Mouse (Mus musculus): ENCODE measurements around the gene Spns3. TPM values are rescaled to one million over a fixed set of nuclear protein-coding genes. Genes with fewer than 3 reads are reported as not detected.

Gene Spns3
- polyA plus RNA-seq, 1 experiment from 2014 or later = not detected

GRCm38 (mm10) chr11:72569671-72570318 lies 19.5 kb upstream of the Spns3 start:
- Histone ChIP-seq H3K4me3 (ENCODE audit: low read depth, low read length) (no peak overlapping the region), H3K27me3 (ENCODE audit: insufficient read depth, low read length) (0 out of 2 replicates have a peak, but pooled peaks cover 7% of the 10 kb centered on the region), H3K27ac (ENCODE audit: low read depth) (no peak overlapping the region), H3K9me3 (ENCODE audit: low read depth, low read length) (no peaks in the 10 kb centered on the region), H3K4me2 (no peak overlapping the region), H3K9ac (no peak overlapping the region), H3K36me3 (ENCODE audit: insufficient read depth) (no peaks in the 10 kb centered on the region), H3K4me1 (ENCODE audit: insufficient read depth) (no peaks in the 10 kb centered on the region)
- TF ChIP-seq CTCF (IDR thresholded peaks at IDR 0.05; ENCODE audit: low read depth) = no peak
- no peak for ATAC-seq (ENCODE audit: insufficient read depth)
- WGBS = 74% methylated on average over 11 of the region's 11 CpGs
- DNase-seq = no peak

- H3K9ac ChIP-seq = no peak overlapping the region
- no peak for ATAC-seq (ENCODE audit: insufficient read depth)
- no peaks in the 10 kb centered on the region for H3K4me1 ChIP-seq (ENCODE audit: insufficient read depth)
- no peak overlapping the region for H3K27ac ChIP-seq (ENCODE audit: low read depth)
- WGBS = 41% methylated on average over 8 of the region's 8 CpGs
- no peaks in the 10 kb centered on the region for H3K9me3 ChIP-seq (ENCODE audit: low read depth, low read length)
- no peak overlapping the region for H3K4me2 ChIP-seq
- TF ChIP-seq CTCF (IDR thresholded peaks at IDR 0.05; ENCODE audit: low read depth) = no peak
- H3K4me3 ChIP-seq (ENCODE audit: low read depth, low read length) = no peak overlapping the region
- no peaks in the 10 kb centered on the region for H3K36me3 ChIP-seq (ENCODE audit: insufficient read depth)
- 0 out of 2 replicates have a peak, but pooled peaks cover 7% of the 10 kb centered on the region for H3K27me3 ChIP-seq (ENCODE audit: insufficient read depth, low read length)
- DNase-seq = peak; percentile 52
Observed at GRCm38 (mm10) chr11:72569051-72569450, 18.7 kb upstream of the Spns3 start.

- Histone ChIP-seq H3K27me3 (ENCODE audit: insufficient read depth, low read length) (0 out of 2 replicates have a peak, but pooled peaks cover 7% of the 10 kb centered on the region), H3K9ac (no peak overlapping the region), H3K9me3 (ENCODE audit: low read depth, low read length) (no peaks in the 10 kb centered on the region), H3K36me3 (ENCODE audit: insufficient read depth) (no peaks in the 10 kb centered on the region), H3K4me2 (no peak overlapping the region), H3K4me3 (ENCODE audit: low read depth, low read length) (no peak overlapping the region), H3K27ac (ENCODE audit: low read depth) (no peak overlapping the region), H3K4me1 (ENCODE audit: insufficient read depth) (no peaks in the 10 kb centered on the region)
- DNase-seq = no peak
- ATAC-seq (ENCODE audit: insufficient read depth) = no peak
- no peak for TF ChIP-seq CTCF (IDR thresholded peaks at IDR 0.05; ENCODE audit: low read depth)
- 40% methylated on average over 10 of the region's 10 CpGs for WGBS
Observed at GRCm38 (mm10) chr11:72566816-72567338, 16.6 kb upstream of the Spns3 start.

GRCm38 (mm10) chr11:72566304-72566703 lies 16.0 kb upstream of the Spns3 start:
- Histone ChIP-seq H3K9ac (no peak overlapping the region), H3K4me3 (ENCODE audit: low read depth, low read length) (no peak overlapping the region), H3K4me1 (ENCODE audit: insufficient read depth) (no peaks in the 10 kb centered on the region), H3K27ac (ENCODE audit: low read depth) (no peak overlapping the region), H3K27me3 (ENCODE audit: insufficient read depth, low read length) (0 out of 2 replicates have a peak, but pooled peaks cover 5% of the 10 kb centered on the region), H3K4me2 (no peak overlapping the region), H3K36me3 (ENCODE audit: insufficient read depth) (no peaks in the 10 kb centered on the region), H3K9me3 (ENCODE audit: low read depth, low read length) (no peaks in the 10 kb centered on the region)
- TF ChIP-seq CTCF (IDR thresholded peaks at IDR 0.05; ENCODE audit: low read depth) = no peak
- no peak for DNase-seq
- ATAC-seq (ENCODE audit: insufficient read depth) = no peak
- 65% methylated on average over 7 of the region's 7 CpGs for WGBS

GRCm38 (mm10) chr11:72564232-72564807 lies 14.0 kb upstream of the Spns3 start:
- WGBS = 19% methylated on average over 6 of the region's 6 CpGs
- no peaks in the 10 kb centered on the region for H3K4me1 ChIP-seq (ENCODE audit: insufficient read depth)
- H3K9ac ChIP-seq = no peak overlapping the region
- TF ChIP-seq CTCF (IDR thresholded peaks at IDR 0.05; ENCODE audit: low read depth) = peak; percentile 79
- no peaks in the 10 kb centered on the region for H3K36me3 ChIP-seq (ENCODE audit: insufficient read depth)
- H3K27ac ChIP-seq (ENCODE audit: low read depth) = no peak overlapping the region
- no peak overlapping the region for H3K4me3 ChIP-seq (ENCODE audit: low read depth, low read length)
- no peak overlapping the region for H3K4me2 ChIP-seq
- ATAC-seq (ENCODE audit: insufficient read depth) (no peak), DNase-seq (peak; percentile 87)
- H3K27me3 ChIP-seq (ENCODE audit: insufficient read depth, low read length) = no peaks in the 10 kb centered on the region
- H3K9me3 ChIP-seq (ENCODE audit: low read depth, low read length) = no peaks in the 10 kb centered on the region

GRCm38 (mm10) chr11:72560661-72561060 lies 10.4 kb upstream of the Spns3 start:
- Histone ChIP-seq H3K4me2 (no peak overlapping the region), H3K9ac (no peak overlapping the region), H3K27me3 (ENCODE audit: insufficient read depth, low read length) (no peaks in the 10 kb centered on the region), H3K4me3 (ENCODE audit: low read depth, low read length) (no peak overlapping the region), H3K27ac (ENCODE audit: low read depth) (no peak overlapping the region), H3K9me3 (ENCODE audit: low read depth, low read length) (no peaks in the 10 kb centered on the region), H3K36me3 (ENCODE audit: insufficient read depth) (no peaks in the 10 kb centered on the region), H3K4me1 (ENCODE audit: insufficient read depth) (no peaks in the 10 kb centered on the region)
- TF ChIP-seq CTCF (IDR thresholded peaks at IDR 0.05; ENCODE audit: low read depth) = no peak
- DNase-seq = no peak
- no peak for ATAC-seq (ENCODE audit: insufficient read depth)
- WGBS = 62% methylated on average over 3 of the region's 3 CpGs

GRCm38 (mm10) chr11:72558155-72558554 lies 7.8 kb upstream of the Spns3 start:
- Histone ChIP-seq H3K4me1 (ENCODE audit: insufficient read depth) (no peaks in the 10 kb centered on the region), H3K9ac (no peak overlapping the region), H3K9me3 (ENCODE audit: low read depth, low read length) (no peaks in the 10 kb centered on the region), H3K4me3 (ENCODE audit: low read depth, low read length) (no peak overlapping the region), H3K27me3 (ENCODE audit: insufficient read depth, low read length) (no peaks in the 10 kb centered on the region), H3K27ac (ENCODE audit: low read depth) (no peak overlapping the region), H3K36me3 (ENCODE audit: insufficient read depth) (no peaks in the 10 kb centered on the region), H3K4me2 (no peak overlapping the region)
- DNase-seq (no peak), ATAC-seq (ENCODE audit: insufficient read depth) (no peak)
- TF ChIP-seq CTCF (IDR thresholded peaks at IDR 0.05; ENCODE audit: low read depth) = no peak
- 66% methylated on average over 5 of the region's 5 CpGs for WGBS
